Mouse (Mus musculus): ENCODE data around the gene Slc16a1.
"Not testable (repeated sequence)": the region's sequence is repeated elsewhere in the genome, so short reads cannot be mapped to it uniquely, and the experiment has no call there.

Gene Slc16a1

DNA sequence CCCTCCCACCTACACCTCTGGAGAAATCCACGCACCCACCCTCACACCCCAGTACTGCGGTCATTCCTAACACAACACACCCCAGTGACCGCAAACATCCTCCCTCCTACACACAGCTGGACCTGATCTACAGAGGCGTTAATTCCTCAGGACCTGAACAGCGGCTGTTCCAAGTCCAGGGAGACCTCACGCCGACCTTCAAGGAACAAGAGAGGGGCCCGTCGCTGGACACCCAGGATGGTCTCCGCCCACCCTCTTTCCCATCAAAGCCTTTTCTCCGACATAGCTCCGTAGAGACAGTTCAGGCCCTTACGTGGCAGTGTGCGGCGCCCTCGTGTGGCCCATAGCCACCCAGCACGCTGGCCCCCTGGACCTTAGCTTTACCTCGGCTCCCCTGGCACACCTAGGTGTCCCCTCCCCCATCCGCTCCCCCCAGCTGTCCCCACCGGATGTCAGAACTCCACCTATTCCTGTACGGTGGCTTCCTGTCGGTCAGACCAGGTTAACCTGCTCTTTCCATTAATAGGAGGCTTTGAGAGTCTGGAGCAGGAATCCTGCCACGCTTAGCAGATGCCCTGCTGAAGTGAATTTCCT, 36.9 kb downstream of the Slc16a1 start:
- DNase-seq (ENCODE audit: low read depth, low spot score): peak; percentile 75
- no peaks in the 10 kb centered on the region for H3K36me3 ChIP-seq (ENCODE audit: control insufficient read depth, insufficient read depth, low read length, poor library complexity, severe bottlenecking)
- H3K27me3 ChIP-seq (ENCODE audit: control insufficient read depth, insufficient read depth, low read length, poor library complexity, severe bottlenecking): no peaks in the 10 kb centered on the region

DNA sequence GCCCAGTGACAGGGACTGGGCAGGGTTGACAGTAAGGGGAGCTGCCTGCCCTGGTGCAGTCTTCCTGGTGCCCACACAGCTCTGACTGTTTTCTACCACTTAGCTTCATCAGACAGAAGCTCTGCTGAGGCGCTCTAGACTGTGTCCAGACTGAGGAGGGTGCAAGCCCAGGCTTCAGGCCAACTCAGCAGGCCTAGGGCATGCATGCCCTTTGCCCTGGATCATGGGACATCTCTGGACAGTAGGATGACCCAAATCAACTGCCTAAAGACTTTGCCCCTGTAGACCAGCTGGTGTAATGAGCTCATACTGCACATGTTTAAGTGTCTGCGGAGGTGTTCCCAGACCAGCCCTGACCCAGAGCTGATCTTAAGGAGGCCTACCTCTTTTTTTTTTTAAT, 39.3 kb downstream of the Slc16a1 start:
- no peaks in the 10 kb centered on the region for H3K27me3 ChIP-seq (ENCODE audit: control insufficient read depth, insufficient read depth, low read length, poor library complexity, severe bottlenecking)
- DNase-seq (ENCODE audit: low read depth, low spot score): no peak

DNA sequence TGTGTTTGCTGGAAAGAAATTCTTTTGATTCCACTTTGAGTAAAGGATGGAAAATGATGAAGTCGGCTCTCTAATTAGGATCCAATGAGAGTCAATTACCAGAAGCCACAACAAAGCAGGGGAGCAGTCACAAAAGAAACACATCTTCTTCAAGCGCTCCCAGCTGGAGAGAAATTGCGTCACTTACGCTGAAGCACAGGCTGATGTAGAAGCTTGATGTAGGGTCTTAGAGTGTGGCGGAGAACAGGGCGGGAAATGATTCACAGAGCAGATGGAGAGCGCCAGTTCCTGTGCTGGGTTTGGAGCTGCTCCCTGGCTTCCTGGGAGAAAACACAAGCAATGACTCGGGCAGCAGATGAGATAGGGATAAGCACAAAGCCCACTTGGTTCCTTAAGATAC, 40.4 kb downstream of the Slc16a1 start:
- no peak for DNase-seq (ENCODE audit: low read depth, low spot score)
- H3K36me3 ChIP-seq (ENCODE audit: control insufficient read depth, insufficient read depth, low read length, poor library complexity, severe bottlenecking): no peaks in the 10 kb centered on the region
- no peaks in the 10 kb centered on the region for H3K27me3 ChIP-seq (ENCODE audit: control insufficient read depth, insufficient read depth, low read length, poor library complexity, severe bottlenecking)

More for the DNA sequence above, 39.3 kb downstream of the Slc16a1 start:
- no peaks in the 10 kb centered on the region for H3K36me3 ChIP-seq (ENCODE audit: control insufficient read depth, insufficient read depth, low read length, poor library complexity, severe bottlenecking)

DNA sequence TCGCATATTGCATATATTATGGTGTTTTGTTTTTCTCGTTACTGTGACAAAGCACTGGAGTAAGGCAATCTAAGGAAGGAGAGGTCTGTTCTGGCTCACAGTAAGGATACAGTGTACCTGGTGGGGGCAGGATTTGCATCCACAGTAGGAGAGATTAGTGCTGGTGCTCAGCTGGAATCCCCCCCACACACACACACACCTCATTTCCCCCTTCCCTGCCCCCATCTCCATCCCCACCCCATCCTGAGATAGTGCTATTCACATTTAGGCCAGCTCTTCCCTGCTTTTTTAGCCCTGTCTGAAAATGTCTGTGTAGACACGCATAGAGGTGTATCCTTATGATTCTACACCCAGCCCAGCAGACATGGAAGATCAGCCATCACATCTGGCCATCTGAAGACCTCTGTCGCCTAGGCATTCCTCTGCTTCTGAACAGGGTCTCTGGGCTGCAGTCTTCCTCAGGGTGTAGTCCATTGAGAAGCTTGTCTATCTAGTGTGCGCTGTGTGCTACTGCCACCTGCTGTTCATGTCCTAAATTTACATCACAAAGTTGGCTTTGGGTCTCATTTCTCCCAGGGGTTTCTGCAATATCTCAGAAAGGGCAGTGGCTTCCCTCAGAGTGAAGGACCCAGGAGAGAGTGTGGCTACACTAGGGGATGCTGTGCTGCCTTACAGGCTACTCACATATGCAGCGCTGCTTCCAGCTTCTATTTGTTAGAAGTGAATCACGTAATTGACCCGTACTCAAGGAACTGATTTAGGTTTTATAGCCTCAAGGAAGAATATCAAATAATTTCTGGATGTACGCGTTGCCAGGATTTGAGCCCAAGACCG, 44.4 kb downstream of the Slc16a1 start:
- Histone ChIP-seq H3K27me3 (ENCODE audit: control insufficient read depth, insufficient read depth, low read length, poor library complexity, severe bottlenecking) (no peaks in the 10 kb centered on the region), H3K36me3 (ENCODE audit: control insufficient read depth, insufficient read depth, low read length, poor library complexity, severe bottlenecking) (no peaks in the 10 kb centered on the region)
- DNase-seq (ENCODE audit: low read depth, low spot score): peak; percentile 78

DNA sequence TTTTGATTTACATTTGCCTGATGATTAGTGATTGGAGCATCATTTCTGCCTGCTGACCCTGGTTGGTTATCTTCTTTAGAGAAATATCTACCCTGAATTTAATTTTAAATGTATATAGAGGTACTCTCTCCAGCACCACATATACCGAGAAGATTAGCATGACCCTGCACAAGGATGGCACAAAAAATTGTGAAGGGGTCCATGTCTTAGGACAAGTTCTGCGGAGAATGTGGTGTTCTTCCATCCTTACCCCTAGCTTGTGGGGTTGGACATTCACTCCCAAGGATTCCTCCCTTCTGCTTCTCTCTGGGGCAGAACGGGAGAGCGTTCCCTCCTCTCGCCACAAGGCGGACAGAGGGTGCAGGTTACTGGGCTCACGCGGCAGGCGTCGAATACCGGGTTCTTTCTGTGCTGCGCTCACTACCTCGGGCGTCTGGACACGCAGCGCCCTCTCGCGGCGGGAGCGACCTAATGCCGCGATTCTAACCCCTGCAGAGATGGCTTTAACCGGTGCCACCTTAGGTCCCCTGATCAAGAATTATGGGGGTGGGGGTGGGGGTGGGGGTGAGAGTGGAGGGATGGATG, 62.4 kb downstream of the Slc16a1 start:
- Histone ChIP-seq H3K27me3 (ENCODE audit: control insufficient read depth, insufficient read depth, low read length, poor library complexity, severe bottlenecking) (no peaks in the 10 kb centered on the region), H3K36me3 (ENCODE audit: control insufficient read depth, insufficient read depth, low read length, poor library complexity, severe bottlenecking) (no peaks in the 10 kb centered on the region)
- peak; percentile 85 for DNase-seq (ENCODE audit: low read depth, low spot score)

DNA sequence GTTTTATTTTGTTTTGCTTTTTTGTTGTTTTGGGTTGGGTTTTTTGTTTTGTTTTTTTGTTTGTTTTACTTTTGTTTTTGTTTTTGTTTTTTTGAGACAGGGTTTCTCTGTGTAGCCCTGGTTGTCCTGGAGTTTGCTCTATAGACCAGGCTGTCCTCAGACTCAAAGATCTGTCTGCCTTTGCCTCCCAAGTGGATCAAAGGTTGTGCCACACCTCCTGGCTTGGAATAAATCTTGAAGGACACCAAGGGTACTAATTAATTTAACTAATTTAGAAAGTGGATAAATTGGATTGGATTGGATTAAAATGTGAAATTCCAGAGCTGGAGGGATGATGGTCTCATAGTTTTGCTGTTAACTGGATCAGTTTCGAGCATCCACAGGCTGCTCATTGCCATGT, 63.3 kb downstream of the Slc16a1 start:
- no peaks in the 10 kb centered on the region for H3K36me3 ChIP-seq (ENCODE audit: control insufficient read depth, insufficient read depth, low read length, poor library complexity, severe bottlenecking)
- no peak for DNase-seq (ENCODE audit: low read depth, low spot score)

DNA sequence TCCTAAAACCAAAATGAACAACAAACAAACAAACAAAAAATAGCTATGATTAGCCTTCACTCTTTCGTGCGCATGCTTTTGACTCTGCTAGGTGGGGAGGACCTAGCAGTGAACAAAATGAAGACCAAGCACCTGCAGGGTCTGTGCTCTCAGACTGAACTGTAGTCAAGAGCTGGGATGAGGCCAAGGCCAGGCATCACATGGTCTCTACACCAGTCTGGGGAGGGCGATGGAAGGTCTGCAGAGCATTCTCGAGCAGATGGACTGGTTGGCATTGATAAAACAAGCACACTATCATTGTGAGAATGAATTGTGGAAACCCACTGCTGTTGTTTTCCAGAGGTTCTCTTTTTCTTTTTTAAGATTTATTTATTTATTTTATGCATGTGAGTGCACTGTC, 65.5 kb downstream of the Slc16a1 start:
- DNase-seq (ENCODE audit: low read depth, low spot score): no peak
- H3K36me3 ChIP-seq (ENCODE audit: control insufficient read depth, insufficient read depth, low read length, poor library complexity, severe bottlenecking): no peaks in the 10 kb centered on the region
- no peaks in the 10 kb centered on the region for H3K27me3 ChIP-seq (ENCODE audit: control insufficient read depth, insufficient read depth, low read length, poor library complexity, severe bottlenecking)

More for the DNA sequence above, 63.3 kb downstream of the Slc16a1 start:
- H3K27me3 ChIP-seq (ENCODE audit: control insufficient read depth, insufficient read depth, low read length, poor library complexity, severe bottlenecking): no peaks in the 10 kb centered on the region

DNA sequence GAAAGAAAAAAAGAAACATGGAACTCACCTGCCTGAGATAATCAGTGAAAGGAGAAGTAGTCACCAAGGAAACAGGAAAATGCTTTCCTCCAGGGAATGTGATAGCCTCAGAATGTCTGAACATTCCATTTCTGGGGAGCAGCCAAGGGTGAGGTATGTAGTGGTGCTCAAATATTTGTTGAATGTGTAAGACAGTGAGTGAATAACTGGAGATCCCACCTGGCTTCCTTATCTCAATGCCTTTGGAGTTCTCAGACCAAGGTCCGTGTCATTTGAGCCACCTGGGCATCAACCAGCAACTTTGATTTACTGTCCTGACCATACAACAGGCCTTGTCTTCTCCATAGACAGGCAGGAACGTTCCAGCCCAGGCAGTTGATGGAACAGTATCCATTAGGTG, 68.0 kb downstream of the Slc16a1 start:
- DNase-seq (ENCODE audit: low read depth, low spot score): no peak

DNA sequence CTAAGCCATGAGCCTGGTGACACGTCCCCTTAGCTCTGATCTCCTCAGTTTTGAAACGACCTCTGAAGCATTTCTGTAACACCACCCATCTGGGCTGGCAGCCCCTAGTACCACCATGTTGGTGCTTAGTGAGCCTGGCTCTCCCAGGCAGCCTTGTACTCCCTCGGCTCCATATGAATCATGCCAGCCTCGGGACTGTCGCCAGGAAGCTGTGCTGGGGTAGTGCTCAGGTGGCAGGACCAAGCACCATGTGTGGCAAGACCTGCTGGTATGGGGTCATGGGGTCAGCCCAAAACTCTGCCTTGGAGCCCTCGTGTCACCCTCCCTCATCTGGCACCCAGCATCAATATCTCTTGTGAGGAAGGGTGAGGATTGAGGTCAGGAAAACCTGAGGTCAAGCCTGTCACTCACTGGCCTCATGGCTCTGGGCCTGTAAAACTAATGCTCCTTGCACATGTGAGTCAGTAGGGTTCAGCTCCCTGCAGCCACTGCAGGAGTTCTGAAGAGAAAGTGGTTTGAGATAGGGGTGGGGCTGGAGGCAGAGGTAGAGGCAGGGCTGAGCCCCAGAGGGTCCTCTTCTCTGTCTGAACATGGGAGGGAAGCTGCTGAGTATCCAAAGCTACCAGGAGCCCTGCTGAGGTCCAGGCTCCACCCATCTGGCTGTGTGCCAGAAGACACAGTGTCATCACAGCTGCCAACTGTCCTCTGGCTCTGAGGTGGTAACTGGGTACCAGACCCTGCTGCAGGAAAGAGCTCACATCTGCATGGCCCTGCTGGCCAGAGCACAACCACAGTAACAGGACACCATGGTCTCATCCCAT, 68.7 kb downstream of the Slc16a1 start:
- not testable (repeated sequence) for H3K36me3 ChIP-seq (ENCODE audit: control insufficient read depth, insufficient read depth, low read length, poor library complexity, severe bottlenecking); DNase-seq (ENCODE audit: low read depth, low spot score); H3K27me3 ChIP-seq (ENCODE audit: control insufficient read depth, insufficient read depth, low read length, poor library complexity, severe bottlenecking)

More for the DNA sequence above, 68.0 kb downstream of the Slc16a1 start:
- H3K27me3 ChIP-seq (ENCODE audit: control insufficient read depth, insufficient read depth, low read length, poor library complexity, severe bottlenecking): no peaks in the 10 kb centered on the region
- H3K36me3 ChIP-seq (ENCODE audit: control insufficient read depth, insufficient read depth, low read length, poor library complexity, severe bottlenecking): no peaks in the 10 kb centered on the region

DNA sequence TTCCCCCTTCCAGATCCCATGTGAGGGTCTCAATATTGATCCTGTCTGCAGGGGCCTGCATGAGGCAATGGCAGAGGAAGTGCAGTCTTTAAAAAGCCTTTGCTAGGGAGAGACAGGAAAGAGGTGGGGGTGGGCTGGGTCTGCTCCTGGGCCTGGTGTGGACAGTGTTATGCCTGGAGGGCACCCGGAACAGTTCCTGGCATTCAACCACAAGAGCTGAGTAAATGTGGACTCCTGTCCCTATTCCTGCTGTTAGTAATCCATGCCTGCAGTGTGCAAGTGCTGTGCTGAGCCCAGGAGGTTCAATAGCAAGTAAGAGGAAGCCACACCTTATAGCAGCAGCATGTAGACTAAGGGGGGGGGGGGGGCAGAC, 69.3 kb downstream of the Slc16a1 start:
- H3K36me3 ChIP-seq (ENCODE audit: control insufficient read depth, insufficient read depth, low read length, poor library complexity, severe bottlenecking); DNase-seq (ENCODE audit: low read depth, low spot score); H3K27me3 ChIP-seq (ENCODE audit: control insufficient read depth, insufficient read depth, low read length, poor library complexity, severe bottlenecking): not testable (repeated sequence)
